Mouse (Mus musculus) hindlimb bud, embryonic 11.5 days (tissue): Measurements from ENCODE around the gene Ccdc81.

Experiments
- DNase-seq: peaks from one replicate; pipeline ENCODE4 v3.0.0-alpha.2; 2012; ENCODE audit warnings: low read depth, low spot score; ENCODE audit errors: extremely low spot score

Ccdc81 gene

GRCm38 (mm10) chr7:89903442-89904343, at the start of gene Ccdc81:
Gene Ccdc81, minus strand, starts transcription at chr7:89903629.
- no peak for DNase-seq

- DNase-seq = no peak
Measured at GRCm38 (mm10) chr7:89949403-89949802, 46.0 kb upstream of the Ccdc81 start.

- no peak for DNase-seq
Measured at GRCm38 (mm10) chr7:89948026-89948425, 44.6 kb upstream of the Ccdc81 start.

GRCm38 (mm10) chr7:89940571-89941463, 37.4 kb upstream of the Ccdc81 start, which contains the start of gene Hikeshi:
Gene Hikeshi, minus strand, starts transcription at chr7:89941204.
- DNase-seq = peak; percentile 97

GRCm38 (mm10) chr7:89939497-89940353, 36.3 kb upstream of the Ccdc81 start:
- no peak for DNase-seq

- no peak for DNase-seq
Measured at GRCm38 (mm10) chr7:89923441-89924180, 20.2 kb upstream of the Ccdc81 start.

- DNase-seq = no peak
Measured at GRCm38 (mm10) chr7:89917776-89918175, 14.3 kb upstream of the Ccdc81 start.

- no peak for DNase-seq
Measured at GRCm38 (mm10) chr7:89916711-89917110, 13.3 kb upstream of the Ccdc81 start.

GRCm38 (mm10) chr7:89913432-89914158, 10.2 kb upstream of the Ccdc81 start:
- DNase-seq = no peak

- DNase-seq = no peak
Measured at GRCm38 (mm10) chr7:89912356-89912755, 8.9 kb upstream of the Ccdc81 start.

GRCm38 (mm10) chr7:89909711-89910110, 6.3 kb upstream of the Ccdc81 start:
- no peak for DNase-seq

GRCm38 (mm10) chr7:89908899-89909621, 5.6 kb upstream of the Ccdc81 start:
- DNase-seq = no peak

- DNase-seq = peak; percentile 53
Measured at GRCm38 (mm10) chr7:89908421-89908820, 5.0 kb upstream of the Ccdc81 start.

GRCm38 (mm10) chr7:89907950-89908349, 4.5 kb upstream of the Ccdc81 start:
- peak; percentile 94 for DNase-seq

- no peak for DNase-seq
Measured at GRCm38 (mm10) chr7:89903007-89903406, 422 bp downstream of the Ccdc81 start.

GRCm38 (mm10) chr7:89891856-89892255, 11.6 kb downstream of the Ccdc81 start:
- DNase-seq = no peak

- no peak for DNase-seq
Measured at GRCm38 (mm10) chr7:89891412-89891811, 12.0 kb downstream of the Ccdc81 start.

GRCm38 (mm10) chr7:89884551-89884950, 18.9 kb downstream of the Ccdc81 start:
- DNase-seq = no peak

GRCm38 (mm10) chr7:89879686-89880085, 23.7 kb downstream of the Ccdc81 start:
- no peak for DNase-seq
